Mouse (Mus musculus) right cerebral cortex, postnatal 25 days (tissue): Measurements from ENCODE around the gene 1700123O20Rik.

Source experiments
- DNase-seq: peaks from one replicate; pipeline ENCODE4 v3.0.0; 2022

1700123O20Rik gene

GRCm38 (mm10) chr14:54728823-54729653 lies 43.0 kb downstream of the 1700123O20Rik start:
- DNase-seq: peak; percentile 46

- DNase-seq: no peak
Observed at GRCm38 (mm10) chr14:54730305-54730704, 44.3 kb downstream of the 1700123O20Rik start.

DNA sequence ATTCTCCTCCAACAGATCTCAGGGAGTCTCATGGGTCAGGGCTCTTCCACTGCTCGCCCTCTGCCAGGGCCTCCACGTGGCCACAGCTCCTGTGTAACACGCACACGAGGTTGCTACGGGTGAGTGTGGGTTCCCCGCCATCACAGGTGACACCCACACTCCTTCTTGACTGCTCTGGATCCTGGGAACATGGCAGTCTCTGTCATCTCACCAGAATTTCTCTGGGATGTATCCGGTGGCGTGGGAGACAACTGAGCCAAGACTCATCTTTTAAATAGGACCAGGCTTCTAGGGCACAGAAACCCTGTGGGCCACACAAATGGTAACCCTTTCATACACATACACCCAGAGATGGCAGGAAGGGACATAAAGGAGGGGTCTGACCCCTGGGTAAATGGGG lies 46.2 kb downstream of the 1700123O20Rik start:
- DNase-seq: no peak

GRCm38 (mm10) chr14:54734004-54734403 lies 48.0 kb downstream of the 1700123O20Rik start:
- DNase-seq: no peak

DNA sequence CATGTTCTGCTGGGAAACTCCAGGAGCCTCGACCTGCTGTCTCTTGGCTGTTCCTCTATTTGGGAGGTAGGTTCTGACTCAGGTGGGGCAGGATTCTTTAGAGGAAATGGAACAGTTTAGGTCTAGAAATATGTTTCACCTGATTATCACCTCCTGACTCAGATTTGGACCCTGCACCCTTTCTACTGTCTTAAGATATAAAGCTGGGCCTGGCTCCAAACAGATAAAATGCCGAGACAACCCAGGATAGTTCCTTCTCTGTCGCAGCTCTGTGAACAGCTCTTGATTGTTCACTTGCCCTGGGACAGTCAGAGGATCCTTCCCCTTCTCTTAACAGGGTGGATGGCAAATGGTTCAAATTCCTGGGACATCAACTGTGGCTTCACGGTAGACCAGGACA lies 49.2 kb downstream of the 1700123O20Rik start:
- no peak for DNase-seq

DNA sequence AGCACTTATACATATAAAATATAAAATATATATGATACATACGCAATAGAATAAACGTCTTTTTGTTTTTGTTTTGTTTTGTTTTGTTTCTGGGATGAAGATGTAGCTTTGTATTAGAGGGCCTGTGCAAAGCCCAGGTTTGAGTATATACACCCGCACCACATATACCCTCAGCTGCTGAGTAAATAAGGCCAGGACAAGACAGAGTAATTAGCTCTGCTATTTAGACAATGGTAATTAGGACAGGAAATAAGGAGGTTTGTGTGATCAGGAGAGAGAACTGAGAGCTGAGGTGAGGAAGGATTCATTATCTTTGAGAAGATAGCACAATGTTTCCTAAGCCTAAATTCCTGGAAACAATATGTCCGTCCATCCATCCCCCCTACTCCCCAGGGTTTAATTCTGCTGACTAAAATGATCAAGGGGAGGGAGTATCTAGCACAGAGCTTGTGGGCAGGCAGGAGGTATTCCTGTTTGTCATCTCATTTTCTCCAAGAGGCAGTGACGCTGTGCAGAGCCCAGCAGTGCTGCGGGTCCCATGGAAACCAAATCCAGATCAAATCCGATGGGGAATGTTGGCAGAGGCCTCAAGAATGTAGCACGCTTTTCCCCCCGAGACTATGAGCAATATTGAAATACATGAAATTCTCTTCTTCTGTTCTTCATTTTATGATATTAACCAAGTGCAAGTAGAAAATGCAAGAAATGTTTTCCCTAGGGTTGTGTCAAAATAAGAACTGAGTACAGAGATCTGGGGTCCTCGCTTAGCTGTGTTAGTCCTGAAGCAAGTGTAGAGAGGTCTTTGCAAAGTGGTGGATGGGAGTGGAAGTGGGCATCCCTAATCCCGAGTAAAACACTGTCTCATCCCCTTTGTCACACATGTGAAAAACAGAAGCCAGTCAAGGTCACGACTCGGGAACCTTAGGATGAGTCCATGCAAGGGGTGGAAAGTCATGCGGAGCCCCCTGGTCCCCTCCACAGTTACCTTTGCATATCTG lies 50.8 kb downstream of the 1700123O20Rik start:
- no peak for DNase-seq

DNA sequence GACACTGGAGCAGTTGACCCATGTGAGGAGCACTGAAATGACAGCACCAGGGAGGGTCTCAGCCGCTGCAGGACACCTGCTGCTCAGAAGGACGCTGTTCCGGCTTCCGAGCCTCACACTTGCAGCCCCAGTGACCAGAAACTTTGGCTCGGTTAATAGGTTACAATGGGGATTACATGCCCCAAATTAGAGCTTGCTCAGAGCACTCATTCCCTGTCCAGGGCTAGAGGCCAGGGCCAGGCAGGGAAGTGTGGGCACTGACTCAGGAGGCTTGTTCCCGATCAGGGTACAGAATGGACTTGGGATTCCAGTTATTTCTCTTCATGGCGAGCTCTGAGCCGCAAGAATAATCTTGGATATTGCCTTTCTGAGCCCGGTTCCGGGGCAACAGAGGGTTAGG lies 51.6 kb downstream of the 1700123O20Rik start:
- no peak for DNase-seq
